Mouse (Mus musculus): ENCODE measurements around the gene Rbm15b.

GRCm38 (mm10) chr9:106879471-106879870 lies 7.8 kb downstream of the Rbm15b start:
- TF ChIP-seq CTCF (IDR thresholded peaks at IDR 0.05; ENCODE audit: low read depth, low read length) (no peak), POLR2AphosphoS5 (IDR thresholded peaks at IDR 0.05; ENCODE audit: insufficient replicate concordance, low read depth, low read length) (no peak)

Measured in G1E (cell line).